Mouse (Mus musculus): ENCODE results near the gene Omt2a.
"Not testable (repeated sequence)": the region's sequence is repeated elsewhere in the genome, so short reads cannot be mapped to it uniquely, and the experiment has no call there.

The Omt2a gene

DNA sequence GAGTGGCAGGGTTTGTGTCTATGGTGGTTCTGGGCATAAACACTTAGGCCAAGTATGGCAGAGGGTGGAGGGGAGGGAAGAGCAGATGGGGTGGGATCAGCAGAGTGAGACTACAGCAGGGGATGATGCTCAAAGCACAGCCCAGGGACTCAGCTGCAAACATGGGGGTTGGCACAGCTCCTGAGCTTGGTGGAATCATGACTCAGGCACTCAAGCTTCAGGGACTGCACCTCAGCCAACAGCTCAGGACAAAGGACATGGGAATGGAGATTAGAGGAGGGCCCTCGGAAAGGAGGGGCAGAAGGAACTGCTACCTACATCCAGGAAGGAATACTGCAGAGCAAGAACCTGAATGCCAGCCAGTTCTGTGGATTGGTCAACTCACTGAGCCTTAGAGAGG lies 15.5 kb downstream of the Omt2a start:
- DNase-seq (ENCODE audit: extremely low read depth, low read depth, low spot score): not testable (repeated sequence)

GRCm38 (mm10) chr9:78298232-78298631 lies 16.4 kb downstream of the Omt2a start:
- no peak for DNase-seq (ENCODE audit: extremely low read depth, low read depth, low spot score)

DNA sequence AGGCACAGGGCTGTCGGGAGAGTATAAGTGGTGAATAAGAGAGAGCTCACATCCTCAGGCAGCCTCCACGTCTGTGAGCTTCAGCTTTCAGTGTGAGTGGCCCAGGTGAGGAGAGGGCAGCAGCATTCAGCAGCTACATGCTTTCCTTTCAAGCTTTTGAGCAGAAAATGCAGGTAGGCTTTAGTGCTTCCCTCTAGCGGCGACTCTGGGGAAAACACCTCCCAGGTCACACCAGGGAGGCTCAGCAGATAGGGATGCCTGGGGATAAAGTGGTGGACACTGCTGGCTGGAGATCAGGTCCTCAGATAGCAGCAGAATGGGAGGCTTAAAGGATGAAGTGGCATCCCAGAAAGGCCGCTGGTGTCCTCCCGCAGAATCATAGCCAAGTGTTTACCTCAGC lies 18.5 kb downstream of the Omt2a start:
- not testable (repeated sequence) for DNase-seq (ENCODE audit: extremely low read depth, low read depth, low spot score)

GRCm38 (mm10) chr9:78294781-78295180 lies 19.8 kb downstream of the Omt2a start:
- DNase-seq (ENCODE audit: extremely low read depth, low read depth, low spot score): not testable (repeated sequence)

DNA sequence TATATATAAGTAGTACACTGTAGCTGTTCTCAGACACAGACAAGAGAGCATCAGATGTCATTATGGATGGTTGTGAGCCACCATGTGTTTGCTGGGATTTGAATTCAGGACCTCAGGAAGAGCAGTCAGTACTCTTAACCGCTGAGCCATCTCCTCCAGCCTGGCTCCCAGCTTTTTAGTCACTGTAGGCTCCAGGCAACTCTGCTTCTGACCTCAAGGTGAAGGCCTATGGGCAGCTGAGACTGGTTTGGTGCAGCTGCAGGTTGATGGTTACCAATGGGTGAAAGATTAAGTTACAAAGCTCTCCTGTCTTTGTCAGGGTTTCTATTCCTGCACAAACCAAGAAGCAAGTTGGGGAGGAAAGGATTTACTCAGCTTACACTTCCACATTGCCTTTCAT lies 20.9 kb downstream of the Omt2a start:
- not testable (repeated sequence) for DNase-seq (ENCODE audit: extremely low read depth, low read depth, low spot score)

DNA sequence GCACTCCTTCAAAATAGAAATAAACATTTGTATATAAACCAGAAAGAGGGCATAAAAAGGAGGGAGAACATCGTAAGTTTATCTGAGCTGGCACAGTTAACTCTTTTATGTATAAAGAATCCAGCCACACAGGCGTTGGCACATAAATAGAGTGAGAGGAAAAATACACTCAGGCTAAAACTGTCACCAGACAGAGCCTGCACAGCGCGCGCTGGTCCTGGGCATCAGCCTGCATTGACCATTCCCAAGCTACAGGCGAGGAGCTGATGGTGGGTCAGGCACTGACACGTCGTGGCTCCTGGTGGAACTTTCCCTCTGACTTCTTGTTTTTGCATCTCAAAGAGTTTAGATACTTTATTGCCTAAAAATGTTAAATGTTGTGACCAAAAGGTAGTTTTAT lies 22.1 kb downstream of the Omt2a start:
- not testable (repeated sequence) for DNase-seq (ENCODE audit: extremely low read depth, low read depth, low spot score)

GRCm38 (mm10) chr9:78289723-78290122 lies 24.9 kb downstream of the Omt2a start, which contains the start of gene Gm10639:
Gene Gm10639 (plus strand): TSS chr9:78289923.
- peak; percentile 14 for DNase-seq (ENCODE audit: extremely low read depth, low read depth, low spot score)

- DNase-seq (ENCODE audit: extremely low read depth, low read depth, low spot score): not testable (repeated sequence)
Observed at GRCm38 (mm10) chr9:78289063-78289462, 25.5 kb downstream of the Omt2a start.

DNA sequence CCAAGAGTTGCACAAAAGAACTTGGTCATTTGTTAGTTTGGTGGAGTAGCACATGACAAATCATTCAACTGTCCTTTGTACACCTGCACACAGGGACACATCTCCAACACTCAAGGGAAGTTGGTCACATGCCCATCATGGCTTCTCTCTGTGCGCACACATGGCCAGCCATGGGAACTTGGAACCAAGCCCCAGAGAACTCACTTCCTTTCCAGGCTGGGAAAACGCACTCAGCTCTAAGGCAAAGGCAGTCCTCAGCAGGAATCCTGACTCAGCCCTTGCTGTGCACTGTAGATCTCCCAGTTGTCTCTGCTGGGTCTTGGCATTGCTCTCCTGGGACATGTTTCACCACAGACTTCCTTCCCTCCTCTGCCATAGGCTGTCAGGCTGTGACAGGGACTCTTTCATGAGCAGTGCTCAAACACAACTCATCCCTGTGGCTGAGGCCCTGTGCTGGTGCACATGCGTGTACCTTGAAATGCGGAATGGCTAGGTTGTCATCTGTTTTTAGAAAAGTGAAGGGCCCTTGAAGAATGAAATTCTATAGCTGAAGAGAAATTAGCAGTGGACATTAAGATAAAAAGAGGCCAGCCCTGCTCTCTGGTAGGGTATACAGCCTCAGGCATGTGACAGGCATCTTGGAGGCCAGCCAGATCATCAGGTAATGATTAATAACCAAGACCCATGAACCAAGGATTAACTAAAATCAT lies 32.4 kb downstream of the Omt2a start:
- DNase-seq (ENCODE audit: extremely low read depth, low read depth, low spot score): not testable (repeated sequence)

- not testable (repeated sequence) for DNase-seq (ENCODE audit: extremely low read depth, low read depth, low spot score)
Observed at GRCm38 (mm10) chr9:78270945-78271344, 43.7 kb downstream of the Omt2a start.
